Mouse (Mus musculus): ENCODE data around the gene Pbxip1. TPM values are rescaled to one million over a fixed set of nuclear protein-coding genes. Genes with fewer than 3 reads are reported as not detected.

Gene Pbxip1
- polyA plus RNA-seq, 1 experiment, result 7.7 TPM

DNA sequence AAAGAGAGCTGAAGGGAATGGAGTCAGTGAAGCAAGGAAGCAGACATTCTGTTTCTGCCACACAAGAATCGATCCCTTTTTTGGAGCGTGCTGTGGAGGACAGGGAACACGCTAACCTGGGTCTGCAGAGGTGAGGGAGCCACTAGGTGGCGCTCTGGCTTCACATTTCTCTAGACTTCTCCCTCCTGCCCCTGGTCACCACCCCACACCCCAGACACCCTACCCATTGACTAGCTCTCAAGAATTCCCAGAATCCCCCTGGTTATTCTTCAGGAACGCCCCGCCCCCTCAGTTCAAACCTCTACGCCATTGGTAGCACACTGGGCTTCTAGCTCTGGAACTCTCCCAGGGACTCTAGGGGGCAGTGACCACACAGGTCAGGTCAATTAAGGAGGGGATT is 13.0 kb downstream of the Pbxip1 start:
- no peak for TF ChIP-seq GATA1 (IDR thresholded peaks at IDR 0.05; ENCODE audit: low read length)

DNA sequence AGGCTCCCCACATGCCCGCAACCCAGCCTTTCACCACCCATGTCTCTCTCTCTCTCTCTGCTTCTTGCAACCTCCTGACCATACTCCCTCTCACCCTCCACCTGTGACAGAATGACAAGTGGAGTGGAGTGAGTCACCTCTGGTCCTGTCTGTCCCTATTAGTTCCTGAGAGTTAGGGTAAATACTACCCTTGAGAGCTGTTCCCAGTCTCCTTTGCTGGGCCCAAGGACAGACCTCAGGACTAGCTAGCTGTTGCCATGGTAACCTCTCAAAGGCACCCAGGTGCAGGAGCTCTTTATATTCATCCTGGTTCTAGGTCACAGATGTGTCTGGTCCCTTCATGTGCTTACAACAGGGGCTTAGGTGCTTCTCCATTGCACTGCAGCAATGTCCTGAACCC is 15.4 kb downstream of the Pbxip1 start:
- no peak for TF ChIP-seq GATA1 (IDR thresholded peaks at IDR 0.05; ENCODE audit: low read length)

DNA sequence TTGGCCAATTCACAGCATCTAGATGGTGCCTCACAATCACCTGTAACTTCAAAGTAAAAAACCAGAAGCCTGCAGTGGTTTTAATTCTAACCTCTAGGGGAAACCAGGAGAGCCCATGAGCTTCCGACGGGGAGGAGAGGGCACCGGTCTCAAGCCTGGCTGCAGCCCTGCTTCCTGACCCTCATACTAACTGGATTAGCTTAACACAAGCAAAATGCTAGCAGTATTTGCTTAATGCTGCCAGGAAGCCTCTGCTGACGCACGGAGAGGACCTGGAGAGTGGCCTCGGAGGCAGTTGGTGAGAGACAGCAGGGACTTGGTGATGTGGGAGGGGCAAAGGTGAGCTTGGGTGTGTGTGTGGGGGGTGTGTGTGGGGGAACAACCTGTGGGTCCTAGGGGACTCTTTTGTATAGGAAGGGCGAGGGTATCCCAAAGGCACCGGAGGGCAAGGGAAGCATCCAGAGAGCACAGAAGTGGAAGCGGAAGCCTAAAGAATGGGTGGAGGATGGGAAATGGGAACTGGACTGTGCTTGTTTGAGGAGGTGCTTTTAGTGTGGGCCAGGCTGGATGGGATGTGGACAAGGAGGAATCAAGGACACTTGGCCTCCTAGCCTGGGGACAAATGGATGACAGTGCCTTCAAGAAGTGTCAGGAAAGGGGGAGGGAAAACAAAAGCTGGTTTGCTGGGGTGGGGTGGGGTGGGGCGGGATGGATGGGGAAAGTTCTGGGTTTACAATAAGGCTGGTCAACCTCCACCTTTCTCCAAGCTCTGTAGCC is 18.1 kb downstream of the Pbxip1 start, which contains the start of gene Pmvk:
Gene Pmvk (plus strand): TSS at position 141 of the 777 bp plus-strand sequence.
- TF ChIP-seq GATA1 (IDR thresholded peaks at IDR 0.05; ENCODE audit: low read length), result no peak

DNA sequence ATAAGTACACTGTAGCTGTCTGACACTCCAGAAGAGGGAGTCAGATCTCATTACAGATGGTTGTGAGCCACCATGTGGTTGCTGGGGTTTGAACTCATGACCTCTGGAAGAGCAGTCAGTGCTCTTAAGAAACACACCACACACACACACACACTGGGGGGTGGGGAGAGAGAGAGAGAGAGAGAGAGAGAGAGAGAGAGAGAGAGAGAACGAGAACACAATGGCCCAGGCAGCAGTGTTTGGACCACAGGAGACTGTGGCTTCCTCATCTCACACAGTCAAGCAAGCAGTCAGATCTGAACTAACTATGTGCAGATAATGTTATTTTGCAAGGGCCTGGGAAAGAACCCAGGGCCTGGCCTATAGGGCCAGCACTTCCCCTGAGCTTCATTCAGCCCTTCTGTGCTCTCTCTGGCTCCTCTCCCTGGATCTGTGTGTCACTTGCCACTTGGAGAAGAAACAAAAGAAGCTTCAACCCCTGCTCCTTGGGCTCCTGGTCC is 19.3 kb downstream of the Pbxip1 start:
- TF ChIP-seq GATA1 (IDR thresholded peaks at IDR 0.05; ENCODE audit: low read length), result no peak

DNA sequence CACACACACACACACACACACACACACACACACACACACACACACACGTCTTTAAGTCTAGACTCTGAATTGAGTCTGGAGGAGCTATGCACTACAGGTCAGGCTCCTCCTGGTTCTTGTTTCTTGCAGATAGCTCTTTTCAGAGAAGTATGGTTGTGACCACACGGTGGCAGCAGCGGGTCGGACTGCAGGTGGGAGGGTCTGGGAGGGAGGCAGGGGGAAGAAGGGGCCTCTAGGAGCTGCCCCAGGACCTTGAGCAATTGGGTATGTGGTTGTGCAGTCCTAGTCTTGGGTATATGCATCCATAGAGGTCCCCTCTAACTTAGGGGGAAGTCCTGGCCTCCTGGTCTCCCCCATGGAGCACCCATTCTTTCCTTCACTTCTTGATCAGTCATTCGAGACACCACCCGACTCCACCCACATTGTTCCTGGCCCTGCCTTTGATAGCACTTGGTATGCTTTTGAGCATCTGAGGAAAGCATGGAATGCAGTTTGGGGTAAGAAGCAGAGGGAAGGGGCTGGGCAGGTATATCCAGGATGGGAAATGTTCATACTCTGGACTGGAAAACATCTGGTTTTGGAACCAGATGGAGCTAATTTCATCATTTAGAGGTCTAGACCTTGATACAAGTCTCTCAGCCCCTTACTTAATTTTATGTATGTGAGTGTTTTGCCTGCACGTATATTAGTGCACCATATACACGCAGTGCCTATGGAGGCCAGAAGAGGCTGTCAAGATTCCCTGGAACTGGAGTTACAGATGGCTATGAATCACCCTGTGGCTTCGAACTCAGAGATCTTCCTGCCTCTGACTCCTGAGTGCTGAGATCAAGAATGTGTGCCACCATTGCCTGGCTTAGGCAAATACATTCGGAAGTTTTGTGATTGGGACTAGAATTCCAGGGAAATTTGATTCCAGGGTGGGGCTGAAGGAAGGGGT is 20.5 kb downstream of the Pbxip1 start:
- no peak for TF ChIP-seq GATA1 (IDR thresholded peaks at IDR 0.05; ENCODE audit: low read length)

DNA sequence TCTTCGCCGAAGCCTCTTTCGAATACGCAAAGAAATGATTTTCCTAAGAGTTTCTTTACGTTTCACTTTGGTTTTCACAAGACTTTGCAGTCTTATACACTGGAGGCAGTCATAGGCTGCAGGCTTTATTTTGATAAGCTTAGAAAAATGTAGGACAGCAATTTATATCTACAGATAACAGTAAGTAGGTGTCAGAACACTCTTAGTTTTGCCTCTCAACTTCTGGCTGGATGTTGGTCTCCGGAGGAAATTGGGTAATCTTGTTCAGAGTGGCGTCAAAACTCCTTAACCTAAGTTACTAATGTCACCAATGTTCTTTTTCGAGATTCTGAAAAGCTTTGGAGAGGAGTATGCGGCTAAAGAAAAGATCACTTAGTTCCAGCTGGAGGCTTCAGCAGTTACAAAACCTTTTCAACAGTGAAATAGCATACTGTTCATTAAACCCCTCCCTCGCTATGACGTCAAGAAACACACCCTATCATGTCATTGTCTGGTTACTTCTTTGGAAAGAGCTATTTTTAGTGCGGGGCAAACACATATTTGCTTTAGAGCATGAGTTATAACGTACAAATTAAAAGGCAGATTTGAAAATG is 22.0 kb downstream of the Pbxip1 start:
- no peak for TF ChIP-seq GATA1 (IDR thresholded peaks at IDR 0.05; ENCODE audit: low read length)

DNA sequence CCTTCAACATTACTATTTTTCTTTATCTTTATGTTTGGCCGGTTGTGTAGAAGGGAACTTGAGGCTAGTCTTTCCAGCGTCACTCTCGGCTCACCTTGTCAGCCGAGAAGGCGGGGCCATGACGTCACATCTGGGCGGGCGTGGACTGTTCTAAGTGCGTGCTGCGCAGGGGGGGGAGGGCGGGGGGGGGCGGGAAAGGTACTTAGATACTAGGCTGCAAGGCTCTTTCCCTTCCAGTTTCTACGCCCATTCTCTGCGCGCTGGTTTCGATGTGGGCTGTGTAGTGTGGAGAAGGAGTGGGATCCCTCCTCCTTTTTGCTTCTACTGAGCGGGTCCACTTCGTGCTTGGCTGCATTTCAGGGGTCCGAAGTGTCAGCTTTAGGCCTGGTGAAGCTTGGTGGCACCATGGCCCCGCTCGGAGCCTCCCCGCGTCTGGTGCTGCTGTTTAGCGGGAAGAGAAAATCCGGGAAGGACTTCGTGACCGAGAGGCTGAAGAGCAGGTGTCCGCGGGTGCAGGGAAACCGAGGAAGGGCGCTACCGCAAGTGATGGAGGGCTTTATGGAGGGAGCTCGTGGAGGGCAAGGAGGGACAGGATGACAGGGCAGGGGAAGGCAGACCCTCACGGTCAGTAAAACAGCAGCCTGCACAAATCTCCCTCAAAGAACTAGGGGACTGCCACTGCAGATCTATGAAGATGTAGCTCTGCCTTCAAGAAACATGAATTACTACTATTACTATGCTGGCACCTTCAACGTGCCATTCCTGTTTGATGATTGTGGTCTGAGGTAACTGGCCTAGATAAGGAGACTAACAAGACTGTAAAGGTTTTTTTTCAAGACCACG is 22.7 kb downstream of the Pbxip1 start:
- TF ChIP-seq GATA1 (IDR thresholded peaks at IDR 0.05; ENCODE audit: low read length), result no peak

DNA sequence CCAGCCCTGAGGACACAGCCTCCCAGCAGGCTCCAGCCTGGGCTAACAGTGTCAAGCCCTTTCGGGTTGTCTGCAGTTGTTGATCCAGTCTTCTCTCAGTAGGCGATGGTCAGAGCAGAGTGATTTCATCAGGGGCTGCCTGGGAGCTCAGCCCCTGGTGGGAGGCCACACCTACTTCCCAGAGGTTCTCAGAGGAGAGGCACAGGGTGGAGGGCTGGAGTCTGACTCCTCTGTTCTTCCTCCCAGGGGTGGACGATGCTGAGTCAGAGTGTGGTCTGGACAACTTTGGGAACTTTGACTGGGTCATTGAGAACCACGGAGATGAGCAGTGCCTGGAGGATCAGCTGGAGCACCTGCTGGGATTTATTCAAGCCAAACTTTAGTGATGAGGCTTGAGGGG is 31.8 kb downstream of the Pbxip1 start:
- TF ChIP-seq GATA1 (IDR thresholded peaks at IDR 0.05; ENCODE audit: low read length), result no peak

DNA sequence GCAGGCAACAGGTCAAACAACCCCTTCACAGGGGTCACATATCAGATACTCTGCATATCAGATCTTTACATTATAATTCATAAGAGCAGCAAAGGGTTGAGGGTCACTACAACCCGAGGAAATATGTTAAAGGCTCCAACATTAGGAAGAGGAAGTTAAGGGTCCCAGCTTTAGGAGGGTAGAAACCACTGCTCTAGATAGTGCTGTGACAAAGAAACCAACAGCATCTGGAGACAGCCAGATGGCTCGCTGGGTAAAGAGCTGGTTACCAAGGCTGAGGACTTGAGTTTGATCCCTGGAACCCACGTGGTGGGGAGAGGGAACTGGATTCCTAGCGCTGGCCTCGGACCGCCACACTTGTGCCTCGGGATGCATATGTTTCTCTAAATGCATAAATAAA is 35.8 kb downstream of the Pbxip1 start:
- no peak for TF ChIP-seq GATA1 (IDR thresholded peaks at IDR 0.05; ENCODE audit: low read length)

DNA sequence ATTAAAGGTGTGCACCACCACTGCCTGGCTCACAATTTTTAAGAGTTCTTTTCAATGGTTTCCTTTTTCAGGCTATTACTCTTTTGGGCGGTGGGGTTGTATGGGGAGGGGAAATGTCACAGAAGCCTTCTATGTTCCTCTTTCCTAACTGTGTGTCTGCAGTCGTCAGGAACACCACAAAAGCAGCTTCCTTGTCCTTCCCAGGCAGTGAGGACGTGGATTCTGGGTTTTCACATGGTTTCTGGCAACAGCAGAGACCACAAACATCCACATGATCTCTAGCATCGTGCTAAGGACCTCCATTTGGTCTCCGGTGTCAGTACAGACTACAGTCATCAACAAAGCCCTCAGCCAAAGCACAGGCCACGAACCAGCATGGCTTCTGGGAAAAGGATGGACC is 37.3 kb downstream of the Pbxip1 start:
- TF ChIP-seq GATA1 (IDR thresholded peaks at IDR 0.05; ENCODE audit: low read length), result no peak

DNA sequence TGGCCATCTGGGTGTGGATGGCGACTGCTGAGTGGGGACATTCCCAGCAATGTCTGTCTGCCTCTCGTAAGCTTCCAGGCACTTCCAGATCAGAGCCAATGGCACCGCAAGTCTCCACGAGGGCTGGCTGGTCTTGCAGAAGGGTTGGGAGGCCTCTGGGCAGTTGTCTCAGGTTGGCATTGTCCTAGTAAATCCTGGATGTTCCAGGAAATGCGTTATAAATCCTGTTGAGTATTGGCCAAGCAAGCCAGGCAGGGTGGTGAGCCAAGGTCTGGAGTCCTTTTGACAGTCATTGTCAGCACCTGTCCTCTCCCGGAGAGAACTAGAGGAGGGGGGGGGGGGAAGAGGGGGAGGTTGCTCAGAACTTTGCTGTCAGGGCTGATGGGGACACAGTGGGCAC is 42.5 kb downstream of the Pbxip1 start:
- TF ChIP-seq GATA1 (IDR thresholded peaks at IDR 0.05; ENCODE audit: low read length), result no peak

DNA sequence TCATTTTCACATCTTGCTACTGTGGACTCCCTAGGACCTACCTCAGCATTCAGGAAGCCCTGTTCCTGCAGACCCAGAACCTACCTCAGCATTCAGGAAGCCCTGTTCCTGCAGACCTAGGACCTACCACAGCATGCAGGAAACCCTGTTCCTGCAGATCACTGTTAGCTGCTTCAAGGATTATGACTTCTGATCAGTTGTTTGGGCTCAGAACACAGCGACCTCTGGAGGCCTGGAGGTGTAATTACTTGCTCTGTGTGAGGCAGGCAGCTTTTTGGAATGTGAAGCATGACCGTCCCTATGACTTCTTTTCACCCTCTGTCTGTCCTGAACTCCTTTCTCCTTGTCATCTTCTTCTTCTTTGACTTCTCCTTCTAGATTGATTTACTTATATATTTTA is 45.0 kb downstream of the Pbxip1 start:
- no peak for TF ChIP-seq GATA1 (IDR thresholded peaks at IDR 0.05; ENCODE audit: low read length)

DNA sequence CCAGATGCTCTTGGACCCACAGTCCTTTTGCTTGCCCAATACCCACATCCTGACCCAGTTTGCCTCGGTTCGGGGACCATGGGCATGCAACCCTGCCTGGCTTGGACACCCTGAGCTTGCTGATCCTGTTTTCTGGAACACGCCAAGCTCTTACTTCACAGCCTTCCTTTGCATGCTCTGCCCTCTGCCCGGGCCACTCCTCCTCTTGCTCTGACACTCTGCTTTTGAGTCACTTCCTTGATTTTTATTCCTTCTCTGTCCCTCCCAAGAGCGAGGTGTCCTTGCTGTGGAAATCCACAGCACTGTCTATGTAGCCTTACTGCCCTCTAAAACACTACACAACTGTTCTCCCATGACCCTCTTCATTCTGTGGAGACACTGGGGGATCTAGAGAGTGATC is 45.7 kb downstream of the Pbxip1 start:
- no peak for TF ChIP-seq GATA1 (IDR thresholded peaks at IDR 0.05; ENCODE audit: low read length)

DNA sequence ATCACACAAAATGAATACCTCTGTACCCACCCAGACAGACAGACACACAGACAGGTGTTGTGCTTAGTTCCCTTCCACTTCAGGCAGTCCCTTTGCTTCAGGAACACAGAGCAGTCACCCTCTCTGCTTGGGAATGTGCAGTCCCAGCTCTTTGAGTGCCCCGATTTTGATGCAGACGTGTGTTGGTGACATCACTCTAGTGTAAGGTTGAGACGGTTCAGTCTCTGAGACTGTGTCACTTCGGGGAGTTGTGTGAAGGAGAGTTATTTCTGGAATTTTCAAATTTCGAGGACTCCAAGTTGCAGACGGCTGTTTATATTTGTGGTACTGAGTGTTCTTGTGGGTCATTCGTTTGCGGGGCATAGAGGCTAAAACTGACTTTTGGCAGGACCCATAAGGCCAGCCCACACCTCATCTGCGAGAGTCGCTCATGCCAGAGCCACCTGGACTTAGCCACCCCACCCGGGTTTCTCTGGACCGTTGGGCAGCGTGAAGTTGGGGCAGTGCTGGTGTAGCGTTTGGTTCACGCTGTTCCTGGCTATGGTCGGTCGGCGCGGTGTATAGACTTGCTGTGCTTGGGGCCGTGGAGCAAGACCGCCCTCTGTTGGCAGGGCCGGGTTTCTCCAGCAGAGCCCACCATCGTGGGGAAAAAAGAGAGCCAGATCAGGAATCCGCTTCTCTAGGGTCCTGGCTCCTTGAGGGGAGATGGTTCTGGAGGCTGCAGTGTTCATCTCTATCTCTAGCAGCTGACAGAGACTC is 48.4 kb downstream of the Pbxip1 start:
- TF ChIP-seq GATA1 (IDR thresholded peaks at IDR 0.05; ENCODE audit: low read length), result no peak
